Mouse (Mus musculus): Measurements from ENCODE around the gene Bmp2k.
A peak's percentile ranks its signal among the peaks of the same experiment; 100 is the strongest.

The Bmp2k gene

GRCm38 (mm10) chr5:96997310-96997801 is at the start of gene Bmp2k:
Gene Bmp2k, plus strand, starts transcription at chr5:96997689.
- peak; percentile 91 for DNase-seq (ENCODE audit: low read depth)

DNA sequence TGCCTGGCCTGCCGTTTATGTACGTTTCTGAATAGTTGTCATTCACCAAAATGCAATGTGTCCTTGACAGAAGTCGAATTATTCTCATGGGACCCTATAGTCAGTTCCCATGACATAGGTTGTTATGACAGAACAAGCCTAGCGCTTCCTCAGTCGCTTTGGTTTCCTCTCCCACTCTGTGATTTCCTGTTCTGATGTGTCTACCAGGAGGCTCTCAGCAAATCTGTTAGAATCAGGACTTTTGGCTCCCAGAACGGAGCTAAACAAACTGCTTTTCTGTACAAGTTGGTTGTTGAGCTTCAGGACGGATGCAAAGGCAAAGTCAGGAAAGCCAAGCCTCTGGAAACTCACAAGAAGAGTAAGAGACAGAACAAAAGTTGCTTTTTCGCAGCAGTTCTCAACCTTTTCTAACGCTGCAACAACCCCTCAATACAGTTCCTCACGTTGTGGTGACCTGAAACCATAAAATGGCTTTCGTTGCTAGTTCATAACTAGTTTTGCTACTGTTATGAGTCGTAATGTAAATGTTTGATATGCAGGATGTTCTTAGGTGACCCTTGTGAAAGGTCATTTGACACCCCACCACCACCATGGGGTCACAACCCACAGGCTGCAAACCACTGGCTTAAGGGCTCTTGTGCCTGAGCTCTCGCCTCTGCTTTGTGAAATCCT is 48.5 kb upstream of the Bmp2k start:
- peak; percentile 42 for DNase-seq (ENCODE audit: low read depth)

DNA sequence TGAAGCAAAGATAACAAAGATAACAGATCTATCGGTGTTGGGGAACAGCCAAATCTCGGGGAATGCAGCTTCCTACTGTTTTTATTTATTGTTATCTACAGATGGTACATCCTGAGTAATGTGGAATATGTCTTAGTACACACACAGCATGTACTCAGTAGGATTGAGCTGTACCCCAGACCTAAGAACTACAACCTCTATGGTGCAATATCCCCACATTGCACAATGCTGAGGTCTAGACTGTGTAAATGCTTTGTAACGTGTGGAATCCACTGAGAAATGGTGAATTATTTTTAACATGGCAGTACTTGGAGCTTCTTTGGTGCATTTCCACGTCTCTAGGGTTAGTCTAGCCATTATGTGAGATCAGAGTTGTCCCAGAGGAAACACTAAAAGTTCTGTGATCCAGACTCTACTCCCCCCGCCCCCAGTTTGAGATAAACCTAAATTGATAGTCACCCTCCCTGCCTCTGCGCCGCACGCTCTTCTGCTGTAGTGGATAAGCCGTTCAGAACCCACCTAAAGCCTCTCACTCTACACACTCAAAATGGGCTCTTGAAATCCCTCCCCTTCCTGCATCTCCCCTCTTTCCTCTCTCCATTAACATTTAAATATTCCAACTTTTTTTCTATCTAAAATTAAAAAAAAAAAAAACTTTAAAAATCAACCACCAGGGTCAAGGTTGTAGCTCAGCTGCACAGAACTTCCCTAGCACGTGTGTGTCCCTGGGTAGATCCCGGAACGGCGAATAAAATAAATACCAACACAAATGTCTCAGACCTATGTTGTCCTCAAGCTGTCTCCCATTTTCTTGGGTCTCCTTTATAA is 47.4 kb upstream of the Bmp2k start:
- peak; percentile 84 for DNase-seq (ENCODE audit: low read depth)

- DNase-seq (ENCODE audit: low read depth): no peak
Observed at GRCm38 (mm10) chr5:96950667-96951492, 46.6 kb upstream of the Bmp2k start.

GRCm38 (mm10) chr5:96951493-96952105 is 45.9 kb upstream of the Bmp2k start:
- DNase-seq (ENCODE audit: low read depth): no peak

GRCm38 (mm10) chr5:96954040-96954439 is 43.4 kb upstream of the Bmp2k start:
- no peak for DNase-seq (ENCODE audit: low read depth)

GRCm38 (mm10) chr5:96954466-96955027 is 42.9 kb upstream of the Bmp2k start:
- no peak for DNase-seq (ENCODE audit: low read depth)

DNA sequence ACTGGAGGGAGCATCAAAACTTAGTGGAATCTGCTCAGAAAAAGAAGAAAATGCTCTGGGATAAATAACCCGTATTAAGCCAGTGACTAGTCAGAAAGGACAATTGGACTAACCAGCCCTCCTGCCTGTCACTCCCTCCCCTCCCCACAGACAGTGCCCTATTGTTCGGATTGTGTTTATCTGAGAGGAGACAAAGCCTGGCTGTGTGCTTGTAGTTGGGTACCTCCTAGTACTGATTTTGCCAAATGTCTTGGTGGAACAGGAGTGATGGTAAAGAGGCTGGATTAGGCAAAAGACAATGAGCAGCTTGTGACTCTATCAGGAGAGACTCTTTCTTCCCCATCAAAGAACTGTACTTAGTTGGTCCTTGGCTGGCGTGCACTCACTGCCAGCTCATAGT is 40.6 kb upstream of the Bmp2k start:
- DNase-seq (ENCODE audit: low read depth): no peak

DNA sequence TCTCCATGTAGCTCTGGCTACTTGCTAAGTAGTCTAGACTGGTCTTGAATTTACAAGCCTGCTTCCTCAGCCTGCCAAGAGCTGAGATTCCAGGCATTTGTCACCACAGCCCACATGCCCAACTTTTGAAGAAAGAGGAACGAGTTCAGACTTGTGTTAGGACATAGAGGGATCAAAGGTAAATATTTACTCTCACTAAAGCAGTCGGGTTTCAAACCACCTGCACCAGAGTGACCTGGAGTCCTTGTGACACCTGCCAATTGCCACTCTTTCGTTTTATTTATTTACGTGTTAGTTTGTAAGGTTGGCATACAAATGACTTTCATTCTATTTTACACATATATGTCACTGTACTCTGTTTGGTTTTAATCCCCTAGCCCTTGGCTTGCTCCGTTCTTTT is 36.4 kb upstream of the Bmp2k start:
- DNase-seq (ENCODE audit: low read depth): no peak

- no peak for DNase-seq (ENCODE audit: low read depth)
Observed at GRCm38 (mm10) chr5:96961852-96962251, 35.6 kb upstream of the Bmp2k start.

DNA sequence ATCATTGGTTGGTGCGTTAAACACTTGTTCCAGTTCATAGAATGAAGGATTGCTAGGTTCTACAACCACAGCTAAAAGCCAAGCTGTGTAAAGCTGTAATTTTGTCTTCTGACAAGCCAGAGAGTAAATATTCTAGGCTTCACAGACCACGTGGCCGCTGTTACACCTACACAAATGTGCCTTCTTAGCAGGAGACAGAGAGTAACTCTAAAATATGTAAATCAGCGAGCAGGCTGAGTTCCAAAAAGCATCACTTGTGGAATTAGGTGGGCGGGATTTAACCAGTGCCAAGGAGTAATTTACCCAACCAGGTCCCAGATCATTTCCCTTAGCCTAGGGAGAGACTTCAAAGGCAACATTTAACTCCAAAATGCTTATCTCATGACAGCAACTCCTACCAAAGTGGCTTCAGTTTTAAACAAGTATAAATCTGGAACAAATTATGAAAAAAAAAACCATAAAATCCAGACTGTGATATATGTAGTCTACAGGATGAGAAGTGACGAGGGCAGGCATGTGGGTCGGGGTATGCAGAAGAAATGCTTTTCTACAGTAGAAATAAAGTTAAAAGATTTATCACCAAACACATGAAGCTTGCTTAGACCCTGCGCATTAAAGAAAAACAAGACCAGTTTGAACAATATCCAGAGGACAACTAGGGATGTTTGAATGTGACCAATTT is 35.1 kb upstream of the Bmp2k start:
- DNase-seq (ENCODE audit: low read depth): no peak

GRCm38 (mm10) chr5:96962934-96963301 is 34.6 kb upstream of the Bmp2k start:
- peak; percentile 50 for DNase-seq (ENCODE audit: low read depth)

- no peak for DNase-seq (ENCODE audit: low read depth)
Observed at GRCm38 (mm10) chr5:96964062-96965028, 33.1 kb upstream of the Bmp2k start.

DNA sequence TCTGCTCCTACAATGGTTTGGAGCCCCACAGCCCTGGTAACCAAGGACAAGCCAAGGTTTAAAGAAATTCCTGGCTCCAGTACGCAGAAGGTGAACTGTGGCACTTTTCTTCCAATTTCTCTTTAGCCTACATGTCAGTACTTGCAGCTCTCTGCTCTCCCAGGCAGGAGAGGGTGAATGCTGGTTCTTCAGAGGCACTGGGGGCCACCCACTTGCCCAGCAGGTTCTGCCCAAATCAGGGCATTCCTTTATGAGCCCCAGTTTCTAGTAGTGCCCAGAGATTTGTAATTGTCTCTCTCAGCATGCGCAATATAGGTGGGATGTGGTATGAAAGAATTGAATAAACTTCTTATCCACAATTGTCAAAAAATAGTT is 32.5 kb upstream of the Bmp2k start:
- no peak for DNase-seq (ENCODE audit: low read depth)

DNA sequence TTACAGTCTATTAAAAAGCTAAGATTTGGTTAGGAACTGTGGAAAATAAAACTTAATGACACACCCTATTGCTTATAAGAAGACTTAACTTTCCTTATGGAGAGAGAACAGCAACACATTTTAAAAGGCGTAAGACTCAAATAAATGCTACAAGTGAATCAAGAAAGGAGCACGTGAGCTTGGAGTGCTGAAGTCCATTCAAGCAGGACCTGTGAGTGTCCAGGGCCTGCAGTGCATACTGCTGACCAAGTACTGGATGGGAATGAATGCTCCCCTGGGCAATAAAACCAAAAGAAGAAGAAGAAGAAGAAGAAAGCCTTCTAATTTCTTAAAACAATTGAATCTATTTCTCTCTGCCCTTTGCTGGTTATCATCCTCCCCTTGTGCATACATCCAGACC is 32.0 kb upstream of the Bmp2k start:
- DNase-seq (ENCODE audit: low read depth): no peak

DNA sequence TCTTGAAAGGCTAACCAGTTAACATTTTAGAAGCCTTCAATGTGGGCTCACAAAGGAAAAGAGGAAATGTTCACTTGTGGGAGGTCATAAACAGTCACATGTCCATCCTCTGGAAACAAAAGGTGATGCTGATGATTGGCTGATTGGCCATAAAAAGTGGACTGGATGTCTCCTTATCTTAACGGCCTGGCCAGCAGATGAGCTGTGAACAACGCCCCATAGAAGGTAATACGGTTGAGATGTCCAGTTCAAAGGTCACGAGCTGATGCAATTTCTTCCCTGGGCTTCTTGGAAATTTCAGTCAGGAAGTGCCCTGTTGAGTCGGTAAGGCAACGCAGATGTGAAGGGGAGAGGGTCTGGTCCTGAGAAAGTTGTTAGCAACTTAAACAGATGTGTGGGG is 28.9 kb upstream of the Bmp2k start:
- no peak for DNase-seq (ENCODE audit: low read depth)

DNA sequence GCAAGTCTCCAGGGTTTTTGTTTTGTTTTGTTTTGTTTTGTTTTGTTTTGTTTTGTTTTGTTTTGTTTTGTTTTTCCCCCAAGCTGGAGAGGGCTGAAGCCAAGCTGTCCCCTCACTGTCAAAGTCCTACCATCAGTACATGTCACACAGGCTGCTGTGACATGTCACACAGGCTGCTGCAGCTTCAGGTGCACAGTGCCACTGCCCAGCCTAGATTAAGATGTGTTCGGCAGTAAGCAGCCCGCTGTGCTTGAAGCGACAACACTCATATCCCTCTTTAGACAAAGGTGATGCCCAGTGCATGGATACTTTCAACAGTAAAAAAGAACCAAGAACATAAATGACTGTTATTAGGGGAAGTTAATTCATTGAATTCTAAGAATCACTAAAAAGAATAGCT is 28.5 kb upstream of the Bmp2k start:
- DNase-seq (ENCODE audit: low read depth): no peak

GRCm38 (mm10) chr5:96969705-96970471 is 27.6 kb upstream of the Bmp2k start:
- DNase-seq (ENCODE audit: low read depth): peak; percentile 39

DNA sequence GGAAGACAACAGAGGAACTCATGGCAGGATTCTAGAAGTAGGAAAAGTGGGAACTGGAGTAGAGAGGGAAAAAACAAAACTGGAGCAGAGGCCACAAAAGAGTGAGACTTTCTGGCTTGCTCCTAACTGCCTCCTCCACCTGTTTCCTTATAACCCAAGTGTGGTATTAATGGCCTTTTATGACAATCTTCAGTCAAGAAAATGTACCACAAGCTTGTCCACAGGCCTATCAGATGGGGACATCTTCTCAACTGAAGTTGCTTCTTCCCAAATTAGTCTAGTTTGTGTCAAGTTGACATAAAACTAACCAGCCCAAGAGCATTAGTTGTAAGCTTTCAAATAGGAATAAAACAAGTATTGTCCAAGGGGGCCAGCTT is 27.0 kb upstream of the Bmp2k start:
- DNase-seq (ENCODE audit: low read depth): peak; percentile 85

All from 416B (cell line).